Mouse (Mus musculus): ENCODE measurements around the gene Arnt2. TPM values are rescaled to one million over a fixed set of nuclear protein-coding genes. Genes with fewer than 3 reads are reported as not detected.

Arnt2 gene
- polyA plus RNA-seq, 1 experiment from 2014 or later = 88.2 TPM

GRCm38 (mm10) chr7:84341001-84341400 is 69.0 kb downstream of the Arnt2 start:
- no peak for ATAC-seq
- WGBS = 84% methylated on average over 1 of the region's 1 CpGs
- H3K27me3 ChIP-seq (ENCODE audit: control insufficient read depth, insufficient read depth, low read depth, low read length) = no peaks in the 10 kb centered on the region
- no peak overlapping the region for H3K4me3 ChIP-seq (ENCODE audit: low read depth, low read length)
- H3K36me3 ChIP-seq (ENCODE audit: control insufficient read depth, insufficient read depth, low read length) = peaks cover 23% of the 10 kb centered on the region
- no peak overlapping the region for H3K4me2 ChIP-seq (ENCODE audit: low read length)
- no peak overlapping the region for H3K9ac ChIP-seq (ENCODE audit: low read depth, low read length)
- no peak overlapping the region for H3K27ac ChIP-seq (ENCODE audit: low read length)
- H3K9me3 ChIP-seq (replicated peaks; ENCODE audit: control insufficient read depth, low read length, poor library complexity, severe bottlenecking) = no peaks in the 10 kb centered on the region
- no peaks in the 10 kb centered on the region for H3K4me1 ChIP-seq (ENCODE audit: control insufficient read depth, insufficient read depth, low read length)

GRCm38 (mm10) chr7:84339186-84339585 is 70.8 kb downstream of the Arnt2 start:
- no peaks in the 10 kb centered on the region for H3K9me3 ChIP-seq (replicated peaks; ENCODE audit: control insufficient read depth, low read length, poor library complexity, severe bottlenecking)
- no peaks in the 10 kb centered on the region for H3K4me1 ChIP-seq (ENCODE audit: control insufficient read depth, insufficient read depth, low read length)
- H3K27ac ChIP-seq (ENCODE audit: low read length) = no peak overlapping the region
- peaks cover 14% of the 10 kb centered on the region for H3K36me3 ChIP-seq (ENCODE audit: control insufficient read depth, insufficient read depth, low read length)
- no peak overlapping the region for H3K4me3 ChIP-seq (ENCODE audit: low read depth, low read length)
- WGBS = 53% methylated on average over 1 of the region's 1 CpGs
- no peak overlapping the region for H3K9ac ChIP-seq (ENCODE audit: low read depth, low read length)
- no peak for ATAC-seq
- H3K27me3 ChIP-seq (ENCODE audit: control insufficient read depth, insufficient read depth, low read depth, low read length) = no peaks in the 10 kb centered on the region
- H3K4me2 ChIP-seq (ENCODE audit: low read length) = no peak overlapping the region

- H3K27me3 ChIP-seq (ENCODE audit: control insufficient read depth, insufficient read depth, low read depth, low read length) = no peaks in the 10 kb centered on the region
- H3K9ac ChIP-seq (ENCODE audit: low read depth, low read length) = no peak overlapping the region
- 82% methylated on average over 4 of the region's 4 CpGs for WGBS
- H3K4me2 ChIP-seq (ENCODE audit: low read length) = no peak overlapping the region
- H3K4me3 ChIP-seq (ENCODE audit: low read depth, low read length) = no peak overlapping the region
- no peaks in the 10 kb centered on the region for H3K9me3 ChIP-seq (replicated peaks; ENCODE audit: control insufficient read depth, low read length, poor library complexity, severe bottlenecking)
- ATAC-seq = no peak
- H3K27ac ChIP-seq (ENCODE audit: low read length) = no peak overlapping the region
- no peaks in the 10 kb centered on the region for H3K36me3 ChIP-seq (ENCODE audit: control insufficient read depth, insufficient read depth, low read length)
- H3K4me1 ChIP-seq (ENCODE audit: control insufficient read depth, insufficient read depth, low read length) = peaks cover 3% of the 10 kb centered on the region
Observed at GRCm38 (mm10) chr7:84337768-84338167, 72.2 kb downstream of the Arnt2 start.

- Histone ChIP-seq H3K4me2 (ENCODE audit: low read length) (no peak overlapping the region), H3K4me1 (ENCODE audit: control insufficient read depth, insufficient read depth, low read length) (peaks cover 9% of the 10 kb centered on the region), H3K9ac (ENCODE audit: low read depth, low read length) (no peak overlapping the region), H3K27me3 (ENCODE audit: control insufficient read depth, insufficient read depth, low read depth, low read length) (no peaks in the 10 kb centered on the region), H3K36me3 (ENCODE audit: control insufficient read depth, insufficient read depth, low read length) (no peaks in the 10 kb centered on the region), H3K9me3 (replicated peaks; ENCODE audit: control insufficient read depth, low read length, poor library complexity, severe bottlenecking) (no peaks in the 10 kb centered on the region), H3K4me3 (ENCODE audit: low read depth, low read length) (no peak overlapping the region), H3K27ac (ENCODE audit: low read length) (no peak overlapping the region)
- WGBS = 96% methylated on average over 4 of the region's 4 CpGs
- ATAC-seq = no peak
Observed at GRCm38 (mm10) chr7:84336907-84337306, 73.1 kb downstream of the Arnt2 start.

- no peak overlapping the region for H3K27ac ChIP-seq (ENCODE audit: low read length)
- H3K4me3 ChIP-seq (ENCODE audit: low read depth, low read length) = no peak overlapping the region
- 53% methylated on average over 2 of the region's 2 CpGs for WGBS
Observed at GRCm38 (mm10) chr7:84336580-84336886, 73.4 kb downstream of the Arnt2 start.

GRCm38 (mm10) chr7:84335766-84336579 is 74.0 kb downstream of the Arnt2 start:
- no peaks in the 10 kb centered on the region for H3K36me3 ChIP-seq (ENCODE audit: control insufficient read depth, insufficient read depth, low read length)
- no peak overlapping the region for H3K27ac ChIP-seq (ENCODE audit: low read length)
- H3K9ac ChIP-seq (ENCODE audit: low read depth, low read length) = no peak overlapping the region
- ATAC-seq = no peak
- H3K4me3 ChIP-seq (ENCODE audit: low read depth, low read length) = no peak overlapping the region
- no peaks in the 10 kb centered on the region for H3K27me3 ChIP-seq (ENCODE audit: control insufficient read depth, insufficient read depth, low read depth, low read length)
- peaks cover 11% of the 10 kb centered on the region for H3K4me1 ChIP-seq (ENCODE audit: control insufficient read depth, insufficient read depth, low read length)
- H3K4me2 ChIP-seq (ENCODE audit: low read length) = no peak overlapping the region
- 79% methylated on average over 6 of the region's 6 CpGs for WGBS
- H3K9me3 ChIP-seq (replicated peaks; ENCODE audit: control insufficient read depth, low read length, poor library complexity, severe bottlenecking) = no peaks in the 10 kb centered on the region

More at GRCm38 (mm10) chr7:84336580-84336886, 73.4 kb downstream of the Arnt2 start:
- no peaks in the 10 kb centered on the region for H3K9me3 ChIP-seq (replicated peaks; ENCODE audit: control insufficient read depth, low read length, poor library complexity, severe bottlenecking)
- no peak for ATAC-seq
- H3K4me1 ChIP-seq (ENCODE audit: control insufficient read depth, insufficient read depth, low read length) = peaks cover 9% of the 10 kb centered on the region
- no peak overlapping the region for H3K4me2 ChIP-seq (ENCODE audit: low read length)
- no peak overlapping the region for H3K9ac ChIP-seq (ENCODE audit: low read depth, low read length)
- no peaks in the 10 kb centered on the region for H3K36me3 ChIP-seq (ENCODE audit: control insufficient read depth, insufficient read depth, low read length)
- no peaks in the 10 kb centered on the region for H3K27me3 ChIP-seq (ENCODE audit: control insufficient read depth, insufficient read depth, low read depth, low read length)

GRCm38 (mm10) chr7:84333996-84334395 is 76.0 kb downstream of the Arnt2 start:
- Histone ChIP-seq H3K4me1 (ENCODE audit: control insufficient read depth, insufficient read depth, low read length) (peaks cover 14% of the 10 kb centered on the region), H3K4me2 (ENCODE audit: low read length) (no peak overlapping the region), H3K27me3 (ENCODE audit: control insufficient read depth, insufficient read depth, low read depth, low read length) (no peaks in the 10 kb centered on the region), H3K9ac (ENCODE audit: low read depth, low read length) (no peak overlapping the region), H3K9me3 (replicated peaks; ENCODE audit: control insufficient read depth, low read length, poor library complexity, severe bottlenecking) (no peaks in the 10 kb centered on the region), H3K4me3 (ENCODE audit: low read depth, low read length) (no peak overlapping the region), H3K27ac (ENCODE audit: low read length) (no peak overlapping the region), H3K36me3 (ENCODE audit: control insufficient read depth, insufficient read depth, low read length) (no peaks in the 10 kb centered on the region)
- no peak for ATAC-seq
- WGBS = 95% methylated on average over 3 of the region's 3 CpGs

- Histone ChIP-seq H3K27ac (ENCODE audit: low read length) (0 out of 2 replicates have a peak overlapping the region, but pooled peaks have one; percentile 10), H3K4me2 (ENCODE audit: low read length) (no peak overlapping the region), H3K9me3 (replicated peaks; ENCODE audit: control insufficient read depth, low read length, poor library complexity, severe bottlenecking) (no peaks in the 10 kb centered on the region), H3K4me3 (ENCODE audit: low read depth, low read length) (no peak overlapping the region), H3K27me3 (ENCODE audit: control insufficient read depth, insufficient read depth, low read depth, low read length) (no peaks in the 10 kb centered on the region), H3K9ac (ENCODE audit: low read depth, low read length) (no peak overlapping the region), H3K36me3 (ENCODE audit: control insufficient read depth, insufficient read depth, low read length) (no peaks in the 10 kb centered on the region), H3K4me1 (ENCODE audit: control insufficient read depth, insufficient read depth, low read length) (peaks cover 16% of the 10 kb centered on the region)
- ATAC-seq = no peak
- WGBS = 44% methylated on average over 11 of the region's 11 CpGs
Observed at GRCm38 (mm10) chr7:84332295-84333168, 77.4 kb downstream of the Arnt2 start.

- ATAC-seq = 0 out of 2 replicates have a peak, but pooled peaks have one; percentile 23
- Histone ChIP-seq H3K9ac (ENCODE audit: low read depth, low read length) (no peak overlapping the region), H3K27me3 (ENCODE audit: control insufficient read depth, insufficient read depth, low read depth, low read length) (no peaks in the 10 kb centered on the region), H3K9me3 (replicated peaks; ENCODE audit: control insufficient read depth, low read length, poor library complexity, severe bottlenecking) (no peaks in the 10 kb centered on the region), H3K27ac (ENCODE audit: low read length) (peak overlapping the region; percentile 34; the same call in 1 of the 2 replicates), H3K36me3 (ENCODE audit: control insufficient read depth, insufficient read depth, low read length) (peaks cover 2% of the 10 kb centered on the region; the same call in 1 of the 2 replicates), H3K4me3 (ENCODE audit: low read depth, low read length) (no peak overlapping the region), H3K4me2 (ENCODE audit: low read length) (no peak overlapping the region), H3K4me1 (ENCODE audit: control insufficient read depth, insufficient read depth, low read length) (peaks cover 16% of the 10 kb centered on the region)
- 32% methylated on average over 1 of the region's 1 CpGs for WGBS
Observed at GRCm38 (mm10) chr7:84329174-84329583, 80.8 kb downstream of the Arnt2 start.
